ENCODE assay signal across 9 mouse cellular contexts in genomic region chr2:32914362-32914761, GRCm38 (mm10). TPM values are rescaled to one million over a fixed set of nuclear protein-coding genes. Genes with fewer than 3 reads are reported as not detected.
DNase-seq lines count a peak whose midpoint lies in the region; ATAC-seq and TF ChIP-seq lines count a peak whose summit lies in the region.
"Had no signal": no experiment of that assay in that cellular context is flagged by ENCODE, and none has a peak within 500 bp of the region (broad histone marks: within the 10 kb centered on the region; RNA-seq: fewer than 3 reads in every experiment).

No protein-coding gene starts in this region.

- WGBS in hindbrain, embryonic 11.5 days, result 68% methylated on average over 5 of the region's 5 CpGs
- 44% methylated on average over 5 of the region's 5 CpGs for WGBS in lung, adult 2 months

- TF ChIP-seq CTCF in E14TG2a.4 (conservative IDR thresholded peaks at IDR 0.05; ENCODE audit: low read length), result no peak
- TF ChIP-seq CTCF in lung, adult 2 months (IDR thresholded peaks at IDR 0.05; ENCODE audit: insufficient read depth, low read length), result no peak

- H3K9ac ChIP-seq in hindbrain, embryonic 11.5 days (ENCODE audit: low read depth, low read length), result no peak overlapping the region

- peaks cover 89% of the 10 kb centered on the region for H3K36me3 ChIP-seq in E14TG2a.4 (ENCODE audit: insufficient read depth, low read length)
- H3K36me3 ChIP-seq in hindbrain, embryonic 11.5 days (ENCODE audit: control insufficient read depth, insufficient read depth, low read length), result 0 out of 2 replicates have a peak, but pooled peaks cover 3% of the 10 kb centered on the region

- H3K27ac ChIP-seq in hindbrain, embryonic 11.5 days (ENCODE audit: low read depth, low read length), result peak overlapping the region; percentile 33; the same call in 1 of the 2 replicates

- no peaks in the 10 kb centered on the region for H3K9me3 ChIP-seq in E14TG2a.4 (ENCODE audit: low read length)
- no peaks in the 10 kb centered on the region for H3K9me3 ChIP-seq in hindbrain, embryonic 11.5 days (ENCODE audit: control insufficient read depth, low read length)

- H3K4me2 ChIP-seq in hindbrain, embryonic 11.5 days (replicated peaks; ENCODE audit: low read depth, low read length), result no peak overlapping the region

- TF ChIP-seq POLR2A in lung, adult 2 months (IDR thresholded peaks at IDR 0.05; ENCODE audit: borderline replicate concordance, extremely low read depth, low read depth, low read length), result peak; percentile 42; the same call in 1 of the 2 replicates

- DNase-seq in cerebellum, postnatal 10 days, result peak; percentile 30 to 39
- DNase-seq in cerebellum, adult 18-20 months, result no peak
- DNase-seq in hindbrain, embryonic 11.5 days (ENCODE audit: low spot score), result no peak
- DNase-seq in lung, adult 2 months, result peak; percentile 74
- DNase-seq in left cerebral cortex, postnatal 36 days (ENCODE audit: low spot score in 2 of 2), result no peak
- DNase-seq in left cerebral cortex, adult 11 months (ENCODE audit: low spot score), result no peak
- DNase-seq in layer of hippocampus, postnatal 36 days, result no peak

- no peak for ATAC-seq in hindbrain, embryonic 11.5 days (ENCODE audit: low FRiP score)

- H3K27me3 ChIP-seq in E14TG2a.4 (ENCODE audit: insufficient read depth, low read length), result no peaks in the 10 kb centered on the region
- H3K27me3 ChIP-seq in hindbrain, embryonic 11.5 days (ENCODE audit: control insufficient read depth, insufficient read depth, low read length), result no peaks in the 10 kb centered on the region

- H3K4me1 ChIP-seq in E14TG2a.4 (replicated peaks; ENCODE audit: low read depth, low read length), result peaks cover 97% of the 10 kb centered on the region
- H3K4me1 ChIP-seq in hindbrain, embryonic 11.5 days (replicated peaks; ENCODE audit: control insufficient read depth, insufficient read depth, low read length), result peaks cover 3% of the 10 kb centered on the region; the same call in 1 of the 2 replicates
- peaks cover 21% of the 10 kb centered on the region for H3K4me1 ChIP-seq in lung, adult 2 months (ENCODE audit: control insufficient read depth, insufficient read depth, low read length)

- intact Hi-C loops in left cerebral cortex, postnatal 36 days (cut with DNase I), result no loop called here

- peak overlapping the region; percentile 39; the same call in 1 of the 2 replicates for H3K4me3 ChIP-seq in E14TG2a.4 (replicated peaks; ENCODE audit: low read length)
- H3K4me3 ChIP-seq in hindbrain, embryonic 11.5 days (ENCODE audit: low read depth, low read length), result no peak overlapping the region
- H3K4me3 ChIP-seq in lung, adult 2 months (replicated peaks; ENCODE audit: extremely low read depth, low read depth, low read length), result no peak overlapping the region
- H3K4me3 ChIP-seq: erythroblast, embryonic 14.5 days had no signal

RNA-seq across cellular contexts. Expression of gene Fam129b, which starts 38.4 kb away (rescaled TPM):
- polyA plus RNA-seq in hindbrain, embryonic 11.5 days (2014; fragmentation: Nextera tagmentation; extraction: Ambion mirVana), result 11.6 and 13.1 TPM in 2 replicates
- 205 and 224 TPM in 2 replicates for polyA plus RNA-seq in lung, adult 2 months (2012; rRNA removed)
- 10 to 100 TPM; 22.6 to 23.7 TPM for total RNA-seq in left cerebral cortex, postnatal 36 days (2021)
- total RNA-seq in layer of hippocampus, postnatal 36 days (2021), result 10 to 100 TPM; 14.0 to 17.7 TPM

RNA-seq across cellular contexts. Expression of gene Rpl12, which starts 47.0 kb away (rescaled TPM):
- 129 and 134 TPM in 2 replicates for polyA plus RNA-seq in hindbrain, embryonic 11.5 days (2014; fragmentation: Nextera tagmentation; extraction: Ambion mirVana)
- polyA plus RNA-seq in lung, adult 2 months (2012; rRNA removed), result 190 and 241 TPM in 2 replicates
- total RNA-seq in left cerebral cortex, postnatal 36 days (2021), result 100 to 1,000 TPM; 107 to 115 TPM
- 100 to 1,000 TPM; 110 to 112 TPM for total RNA-seq in layer of hippocampus, postnatal 36 days (2021)

RNA-seq across cellular contexts. Expression of gene Lrsam1, which starts 47.1 kb away (rescaled TPM):
- polyA plus RNA-seq in hindbrain, embryonic 11.5 days (2014; fragmentation: Nextera tagmentation; extraction: Ambion mirVana), result 8.0 and 8.7 TPM in 2 replicates
- polyA plus RNA-seq in lung, adult 2 months (2012; rRNA removed), result 17.4 and 18.4 TPM in 2 replicates
- 10 to 100 TPM; 34.7 to 36.2 TPM for total RNA-seq in left cerebral cortex, postnatal 36 days (2021)
- total RNA-seq in layer of hippocampus, postnatal 36 days (2021), result 10 to 100 TPM; 32.4 to 34.7 TPM

Comparison
In these comparisons a context has a peak if more than half of its experiments do, and no peak if none do; other contexts are left out.
1. DNase-seq: peak in cerebellum, postnatal 10 days (2 of 2) and lung, adult 2 months (single experiment); none in cerebellum, adult 18-20 months (0 of 2), hindbrain, embryonic 11.5 days (single experiment), left cerebral cortex, postnatal 36 days (0 of 2), left cerebral cortex, adult 11 months (single experiment) and layer of hippocampus, postnatal 36 days (0 of 2).